Mouse (Mus musculus) kidney, embryonic 16.5 days (tissue): Measurements from ENCODE around the gene Plcb1. TPM values are rescaled to one million over a fixed set of nuclear protein-coding genes. Genes with fewer than 3 reads are reported as not detected.

Experiments used
- ATAC-seq: fragments of 200-750 bp; cut with Nextera tagmentation; 2 replicates; pipeline ENCODE4 v1.8.0; 2017; ENCODE audit warnings: moderate TSS enrichment; ENCODE audit not compliant: low FRiP score, low TSS enrichment
- H3K27ac ChIP-seq: fragments of 300-500 bp; sonication (generic); 2 replicates; pipeline ENCODE4 v1.5.1; 2014; ENCODE audit warnings: low read length
- H3K27me3 ChIP-seq: fragments of 300-500 bp; sonication (generic); 2 replicates; pipeline ENCODE4 v1.6.1; 2014; ENCODE audit warnings: low read length, control low read depth, mixed read lengths; ENCODE audit not compliant: insufficient read depth
- H3K36me3 ChIP-seq: fragments of 300-500 bp; sonication (generic); 2 replicates; pipeline ENCODE4 v1.6.1; 2014; ENCODE audit warnings: low read length, control low read depth, mixed read lengths; ENCODE audit not compliant: insufficient read depth
- H3K4me1 ChIP-seq: fragments of 300-500 bp; sonication (generic); 2 replicates; pipeline ENCODE4 v1.6.1; 2014; ENCODE audit warnings: low read length, control low read depth, mixed read lengths; ENCODE audit not compliant: insufficient read depth
- H3K4me2 ChIP-seq: fragments of 300-500 bp; sonication (generic); replicated peaks from 2 replicates; pipeline ENCODE4 v1.6.1; 2014; ENCODE audit warnings: low read depth, low read length
- H3K4me3 ChIP-seq: fragments of 300-500 bp; sonication (generic); 2 replicates; pipeline ENCODE4 v1.5.1; 2014; ENCODE audit warnings: mild to moderate bottlenecking, low read length
- H3K9ac ChIP-seq: fragments of 300-500 bp; sonication (generic); replicated peaks from 2 replicates; pipeline ENCODE4 v1.6.1; 2014; ENCODE audit warnings: low read length
- H3K9me3 ChIP-seq: fragments of 300-500 bp; sonication (generic); 2 replicates; pipeline ENCODE4 v1.6.1; 2016; ENCODE audit warnings: low read length, control low read depth
- WGBS: fragments of 180-500 bp; shearing (Covaris S2); extraction: QIAGEN DNeasy Blood & Tissue Kit; methylation state at CpG from one replicate; pipeline ENCODE4 v1.1.7; 2014; 5-methylcytosine and 5-hydroxymethylcytosine counted together
- polyA plus RNA-seq: library from polyadenylated mRNA; unstranded; fragments of >200 nt; fragmentation: Nextera tagmentation; extraction: Ambion mirVana; gene quantifications from 2 replicates; pipeline ENCODE4 v1.2.1, GENCODE M21; 2015

The Plcb1 gene
- polyA plus RNA-seq, 1 experiment from 2014 or later = 20.3 TPM

DNA sequence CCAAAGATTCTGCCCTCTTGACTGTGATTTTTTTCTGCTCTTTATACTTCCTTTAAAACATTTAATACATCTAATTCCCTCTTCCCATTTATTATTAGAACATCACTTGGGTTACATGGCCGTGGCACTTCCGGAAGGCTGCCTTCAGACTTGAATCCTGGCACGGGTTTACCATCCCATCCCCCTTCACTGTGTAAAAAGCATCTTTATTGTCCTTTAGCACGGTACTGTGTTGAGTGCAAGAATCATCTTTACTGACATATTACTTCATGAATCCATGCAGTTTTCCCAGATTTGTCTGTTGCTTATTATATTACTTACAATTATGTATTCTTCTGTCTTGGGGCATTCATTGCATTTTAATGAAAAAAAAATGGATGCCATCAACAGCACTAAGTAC, 337.2 kb downstream of the Plcb1 start:
- H3K27me3 ChIP-seq = no peaks in the 10 kb centered on the region
- no peak overlapping the region for H3K9ac ChIP-seq
- no peaks in the 10 kb centered on the region for H3K4me1 ChIP-seq
- no peaks in the 10 kb centered on the region for H3K9me3 ChIP-seq
- no peak overlapping the region for H3K27ac ChIP-seq
- H3K4me2 ChIP-seq = no peak overlapping the region
- H3K36me3 ChIP-seq = no peaks in the 10 kb centered on the region
- no peak overlapping the region for H3K4me3 ChIP-seq
- 76% methylated on average over 4 of the region's 4 CpGs for WGBS
- no peak for ATAC-seq

DNA sequence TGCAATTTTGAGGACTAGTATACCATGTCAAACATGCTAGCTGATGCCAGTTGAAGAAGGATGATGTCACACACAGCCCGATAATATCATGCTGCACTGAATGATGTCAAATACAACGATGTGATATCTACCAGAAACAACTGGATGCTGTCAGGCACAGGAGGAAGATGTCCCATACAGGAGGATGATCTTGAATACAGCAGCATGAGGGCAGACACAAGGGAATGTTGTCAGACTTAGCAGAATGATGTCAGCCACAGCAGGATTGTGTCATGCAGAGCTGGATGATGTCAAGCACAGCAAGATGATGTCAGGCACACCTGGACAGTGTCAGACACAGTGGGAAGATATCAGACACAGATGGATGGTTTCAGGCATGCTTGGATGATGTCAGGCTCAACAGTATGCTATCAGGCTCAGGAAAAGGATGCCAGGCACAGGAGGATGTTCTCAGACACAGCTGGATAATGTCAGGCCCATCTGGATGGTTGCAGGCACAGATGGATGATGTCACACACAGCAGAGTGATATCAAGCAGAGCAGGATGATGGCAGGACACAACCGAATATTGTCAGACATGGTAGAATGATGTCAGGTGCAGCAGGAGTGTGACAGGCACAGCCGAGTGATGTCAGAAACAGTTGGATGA, 338.0 kb downstream of the Plcb1 start:
- 57% methylated on average over 4 of the region's 4 CpGs for WGBS
- H3K4me1 ChIP-seq = no peaks in the 10 kb centered on the region

DNA sequence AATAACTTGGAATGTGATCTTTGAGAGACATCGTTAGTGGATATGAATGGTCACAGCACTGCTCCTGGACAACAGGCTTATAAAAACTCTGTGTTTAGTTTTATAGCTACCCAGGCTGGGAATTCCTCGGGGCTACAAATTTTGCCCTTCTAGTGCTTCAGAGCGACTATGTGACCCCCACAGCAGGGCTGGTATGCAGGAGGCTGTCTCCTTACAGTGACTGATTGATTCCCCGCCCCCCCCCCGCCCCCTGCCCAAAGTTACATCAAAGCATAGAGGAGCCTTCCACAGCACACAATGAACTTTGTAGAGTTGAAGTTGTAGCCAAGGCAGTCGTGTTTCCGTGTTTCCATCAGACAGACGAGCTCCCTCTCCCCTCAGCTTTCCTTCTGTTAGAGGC, 354.7 kb downstream of the Plcb1 start:
- H3K9ac ChIP-seq = no peak overlapping the region
- 1% methylated on average over 8 of the region's 8 CpGs for WGBS
- no peak overlapping the region for H3K27ac ChIP-seq
- H3K4me1 ChIP-seq = peaks cover 9% of the 10 kb centered on the region; the same call in 1 of the 2 replicates
- H3K27me3 ChIP-seq = no peaks in the 10 kb centered on the region
- peak; percentile 69; the same call in 1 of the 2 replicates for ATAC-seq
- no peak overlapping the region for H3K4me3 ChIP-seq
- no peaks in the 10 kb centered on the region for H3K9me3 ChIP-seq
- peak overlapping the region; percentile 11; the same call in 1 of the 2 replicates for H3K4me2 ChIP-seq
- H3K36me3 ChIP-seq = no peaks in the 10 kb centered on the region

More for the DNA sequence above, 338.0 kb downstream of the Plcb1 start:
- Histone ChIP-seq H3K9me3 (no peaks in the 10 kb centered on the region), H3K4me2 (no peak overlapping the region), H3K9ac (no peak overlapping the region), H3K4me3 (no peak overlapping the region), H3K36me3 (no peaks in the 10 kb centered on the region), H3K27ac (no peak overlapping the region), H3K27me3 (no peaks in the 10 kb centered on the region)
- peak; percentile 75; the same call in 1 of the 2 replicates for ATAC-seq

DNA sequence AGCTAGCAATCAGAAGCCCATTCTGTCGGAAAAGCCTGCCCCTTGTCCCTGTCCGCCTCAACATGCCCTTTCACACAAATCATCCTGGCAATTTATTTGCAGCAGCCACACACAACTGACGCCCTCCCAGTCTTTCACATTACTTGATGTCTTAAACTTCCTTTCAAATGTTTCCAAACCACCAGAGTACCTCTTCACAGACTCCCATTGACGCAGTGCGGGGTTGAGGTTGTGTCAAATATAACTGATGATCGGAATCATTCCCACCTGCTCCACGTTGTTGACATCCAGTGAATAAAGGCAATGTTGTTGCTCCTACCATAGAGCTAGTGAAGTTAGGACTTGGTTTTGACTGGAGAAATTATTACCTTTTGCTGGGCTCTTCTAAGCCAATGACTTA, 366.4 kb downstream of the Plcb1 start:
- no peak overlapping the region for H3K4me2 ChIP-seq
- H3K9ac ChIP-seq = no peak overlapping the region
- 39% methylated on average over 7 of the region's 7 CpGs for WGBS
- no peaks in the 10 kb centered on the region for H3K27me3 ChIP-seq
- H3K4me1 ChIP-seq = peaks cover 6% of the 10 kb centered on the region; the same call in 1 of the 2 replicates
- H3K4me3 ChIP-seq = no peak overlapping the region
- no peak overlapping the region for H3K27ac ChIP-seq
- H3K9me3 ChIP-seq = no peaks in the 10 kb centered on the region
- no peaks in the 10 kb centered on the region for H3K36me3 ChIP-seq
- ATAC-seq = peak; percentile 19; the same call in 1 of the 2 replicates

DNA sequence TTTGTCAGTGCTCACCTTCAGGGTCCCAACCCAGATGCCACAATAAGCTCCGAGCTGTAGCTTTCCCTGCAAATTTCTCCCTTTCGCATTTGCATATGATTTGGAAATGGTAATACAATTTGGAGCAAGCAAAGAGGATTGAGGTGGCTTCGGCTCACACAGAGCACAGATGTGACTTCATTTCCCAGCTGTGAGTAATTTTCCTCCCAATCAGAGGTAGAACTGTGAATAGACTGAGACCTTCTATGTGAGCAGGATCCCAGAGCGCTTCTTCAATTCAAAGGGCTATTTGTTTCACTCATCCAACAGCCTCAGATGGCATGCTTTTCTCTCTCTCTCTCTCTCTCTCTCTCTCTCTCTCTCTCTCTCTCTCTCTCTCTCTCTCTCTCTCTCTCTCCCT, 367.4 kb downstream of the Plcb1 start:
- H3K4me3 ChIP-seq = no peak overlapping the region
- ATAC-seq = no peak
- no peaks in the 10 kb centered on the region for H3K36me3 ChIP-seq
- 71% methylated on average over 4 of the region's 4 CpGs for WGBS
- H3K9me3 ChIP-seq = no peaks in the 10 kb centered on the region
- H3K27me3 ChIP-seq = no peaks in the 10 kb centered on the region
- H3K27ac ChIP-seq = no peak overlapping the region
- H3K4me1 ChIP-seq = peaks cover 6% of the 10 kb centered on the region; the same call in 1 of the 2 replicates
- H3K4me2 ChIP-seq = no peak overlapping the region
- no peak overlapping the region for H3K9ac ChIP-seq

DNA sequence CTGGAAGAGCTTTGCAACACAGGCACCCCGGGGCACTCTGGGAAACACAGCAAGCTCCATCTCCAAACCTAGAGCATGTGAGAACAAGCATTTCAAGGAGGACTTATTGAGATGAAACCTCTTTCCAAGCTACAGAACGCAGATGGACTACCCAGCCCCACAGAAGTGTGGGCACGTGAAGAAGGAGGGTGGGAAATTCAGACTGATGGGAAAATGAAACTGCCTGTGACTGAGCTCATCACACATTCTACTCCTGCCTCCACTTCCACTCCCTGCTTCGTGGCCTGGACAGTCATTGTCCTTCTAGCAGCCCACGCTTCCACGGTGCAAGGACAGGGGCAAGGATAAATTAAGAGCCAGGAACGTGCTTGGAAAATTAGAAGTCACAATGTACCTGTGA, 370.2 kb downstream of the Plcb1 start:
- no peak for ATAC-seq
- no peak overlapping the region for H3K27ac ChIP-seq
- no peak overlapping the region for H3K9ac ChIP-seq
- H3K4me1 ChIP-seq = peaks cover 6% of the 10 kb centered on the region; the same call in 1 of the 2 replicates
- no peaks in the 10 kb centered on the region for H3K27me3 ChIP-seq
- no peaks in the 10 kb centered on the region for H3K36me3 ChIP-seq
- 0 out of 2 replicates have a peak, but pooled peaks cover 2% of the 10 kb centered on the region for H3K9me3 ChIP-seq
- H3K4me3 ChIP-seq = no peak overlapping the region
- 79% methylated on average over 7 of the region's 7 CpGs for WGBS
- no peak overlapping the region for H3K4me2 ChIP-seq

DNA sequence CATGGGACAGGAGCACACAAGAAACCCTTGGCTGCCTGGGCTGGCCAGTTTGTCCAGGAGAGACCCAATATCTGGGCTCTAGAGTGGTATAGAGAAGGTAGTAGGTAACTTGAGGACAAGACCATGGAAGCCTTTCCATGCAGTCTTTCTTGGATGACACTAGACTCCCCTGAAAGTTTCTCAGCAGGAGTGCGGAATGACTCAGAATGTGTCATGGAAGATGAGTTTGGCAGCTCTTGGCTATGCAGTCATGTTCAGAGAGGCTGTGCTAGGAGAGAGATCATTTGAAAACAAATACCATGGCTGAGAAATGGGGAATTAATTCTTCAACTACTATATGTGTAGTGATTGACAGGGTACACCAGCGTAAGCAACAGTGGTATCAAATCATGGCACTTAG, 372.1 kb downstream of the Plcb1 start:
- H3K4me2 ChIP-seq = no peak overlapping the region
- no peak for ATAC-seq
- no peaks in the 10 kb centered on the region for H3K36me3 ChIP-seq
- H3K9ac ChIP-seq = no peak overlapping the region
- H3K4me1 ChIP-seq = no peaks in the 10 kb centered on the region
- H3K27me3 ChIP-seq = no peaks in the 10 kb centered on the region
- 0 out of 2 replicates have a peak, but pooled peaks cover 2% of the 10 kb centered on the region for H3K9me3 ChIP-seq
- H3K4me3 ChIP-seq = no peak overlapping the region
- H3K27ac ChIP-seq = no peak overlapping the region
- 95% methylated on average over 2 of the region's 2 CpGs for WGBS

DNA sequence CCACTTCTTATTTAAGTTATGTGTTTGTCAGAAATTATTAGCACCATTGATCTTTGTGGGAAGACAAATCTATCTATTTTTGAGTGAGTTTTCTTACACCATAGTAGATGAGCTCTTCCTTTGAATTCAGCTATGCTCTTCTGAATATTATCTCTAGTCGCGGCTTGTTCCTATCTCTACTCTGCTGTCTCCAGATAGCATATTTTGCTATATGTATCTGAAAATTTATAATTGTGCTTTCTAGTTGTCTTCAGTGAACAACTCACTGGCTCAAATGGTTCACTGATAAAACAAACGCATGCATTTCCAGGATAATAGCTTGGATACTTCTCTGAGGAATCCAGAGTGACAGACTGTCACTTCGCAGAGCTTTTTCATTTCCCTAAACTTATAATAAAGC, 375.8 kb downstream of the Plcb1 start:
- Histone ChIP-seq H3K9me3 (0 out of 2 replicates have a peak, but pooled peaks cover 2% of the 10 kb centered on the region), H3K4me1 (no peaks in the 10 kb centered on the region), H3K36me3 (no peaks in the 10 kb centered on the region), H3K27ac (no peak overlapping the region), H3K4me2 (no peak overlapping the region), H3K4me3 (no peak overlapping the region), H3K27me3 (no peaks in the 10 kb centered on the region), H3K9ac (no peak overlapping the region)
- WGBS = 86% methylated on average over 4 of the region's 4 CpGs
- no peak for ATAC-seq

DNA sequence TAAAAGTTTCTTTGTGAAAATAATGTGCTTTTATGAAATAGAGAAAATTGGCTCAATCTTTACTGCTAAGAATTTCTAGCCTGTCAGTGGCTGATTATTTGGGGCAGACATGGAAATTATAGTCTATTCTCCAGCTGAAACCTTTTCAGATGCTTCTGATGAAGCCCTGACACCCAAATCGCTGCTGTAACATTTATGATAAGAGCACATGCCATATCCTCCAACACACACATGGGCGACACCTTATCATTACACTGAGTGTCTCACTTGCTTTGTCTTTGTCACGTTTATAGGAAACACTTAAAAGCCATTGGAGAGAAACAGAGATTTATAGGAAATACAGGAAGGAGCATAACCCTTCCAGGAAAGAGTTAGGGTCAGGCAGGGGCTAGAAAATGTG, 379.6 kb downstream of the Plcb1 start:
- no peak overlapping the region for H3K27ac ChIP-seq
- H3K9me3 ChIP-seq = 0 out of 2 replicates have a peak, but pooled peaks cover under 1% of the 10 kb centered on the region
- H3K27me3 ChIP-seq = no peaks in the 10 kb centered on the region
- H3K36me3 ChIP-seq = no peaks in the 10 kb centered on the region
- no peak overlapping the region for H3K9ac ChIP-seq
- H3K4me1 ChIP-seq = no peaks in the 10 kb centered on the region
- 48% methylated on average over 3 of the region's 3 CpGs for WGBS
- ATAC-seq = no peak
- H3K4me3 ChIP-seq = no peak overlapping the region
- H3K4me2 ChIP-seq = no peak overlapping the region

DNA sequence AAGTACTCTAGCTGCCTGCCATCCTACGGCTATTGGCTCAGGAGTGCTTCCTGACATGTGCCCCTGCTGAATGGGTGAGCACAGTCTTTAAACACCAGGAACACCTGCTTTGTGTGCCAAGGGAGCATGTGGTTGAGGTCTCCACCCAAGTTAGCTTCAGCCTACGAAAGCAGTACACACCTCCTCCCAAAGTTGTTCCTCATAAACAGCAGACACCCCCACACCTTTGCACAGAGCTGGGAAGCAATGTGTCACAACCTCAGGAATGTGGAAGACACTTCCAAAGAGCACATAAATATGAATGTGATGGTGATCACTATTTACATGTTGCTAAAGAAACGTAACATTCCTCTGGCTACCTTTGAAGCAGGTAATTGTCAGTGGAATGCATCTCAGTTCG, 389.7 kb downstream of the Plcb1 start:
- Histone ChIP-seq H3K9me3 (no peaks in the 10 kb centered on the region), H3K4me2 (no peak overlapping the region), H3K36me3 (no peaks in the 10 kb centered on the region), H3K27me3 (no peaks in the 10 kb centered on the region), H3K4me1 (0 out of 2 replicates have a peak, but pooled peaks cover 3% of the 10 kb centered on the region), H3K9ac (no peak overlapping the region), H3K27ac (no peak overlapping the region), H3K4me3 (no peak overlapping the region)
- WGBS = 81% methylated on average over 4 of the region's 4 CpGs
- ATAC-seq = no peak
